Mouse (Mus musculus) adrenal gland, adult 18-20 months (tissue): Measurements from ENCODE around the gene Kif13a. TPM values are rescaled to one million over a fixed set of nuclear protein-coding genes. Genes with fewer than 3 reads are reported as not detected.

Source experiments
- DNase-seq, 2 experiments: peaks; one replicate each; pipeline ENCODE4 v3.0.0; 2021 to 2022; ENCODE audit warnings: low spot score in 2 of 2
- total RNA-seq, 2 experiments: library from RNA; stranded (reverse); gene quantifications; 1 replicate in 1 of 2; 2 replicates in 1 of 2; pipeline ENCODE4 v1.2.3; 2021

The Kif13a gene
- total RNA-seq, 2 experiments from 2014 or later, result 27.1 to 30.5 TPM

DNA sequence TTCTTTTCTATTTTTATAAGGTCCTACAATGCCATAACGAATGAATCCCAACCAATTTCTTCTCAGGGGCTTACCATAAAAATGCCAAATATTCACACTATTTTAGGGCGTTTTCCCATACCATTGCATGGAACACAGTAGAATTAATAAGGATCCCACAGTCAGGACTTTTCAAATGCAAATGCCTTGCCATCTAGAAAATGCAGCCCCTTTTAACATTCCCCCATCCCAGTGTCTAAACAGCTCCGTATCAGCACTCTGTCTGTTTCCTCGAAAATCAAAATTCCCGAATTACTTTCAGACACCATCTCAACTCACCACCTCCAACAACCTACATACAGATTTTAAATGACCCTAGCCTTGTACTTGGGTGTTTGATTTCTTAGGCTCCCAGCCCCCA lies 1.3 kb downstream of the Kif13a start:
- DNase-seq, result no peak

DNA sequence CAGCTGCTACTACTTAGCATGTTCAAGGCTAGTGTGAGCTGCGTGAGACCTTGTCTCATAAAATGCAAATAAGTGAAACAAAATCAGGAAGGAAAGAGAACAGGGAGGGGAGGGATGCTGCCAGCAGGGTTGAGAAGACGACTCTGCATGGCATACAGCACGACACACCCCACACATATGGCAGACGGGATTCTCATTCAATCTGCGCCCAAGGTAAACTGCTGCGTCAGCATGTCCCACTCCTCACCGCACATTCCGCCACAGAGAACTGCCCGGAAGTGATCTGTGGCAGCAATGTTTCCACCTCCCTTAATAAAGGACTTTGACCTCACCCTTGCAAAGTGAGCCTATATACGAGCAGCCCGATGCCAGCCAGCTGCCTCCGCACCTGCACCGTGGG lies 4.0 kb downstream of the Kif13a start:
- no peak for DNase-seq

DNA sequence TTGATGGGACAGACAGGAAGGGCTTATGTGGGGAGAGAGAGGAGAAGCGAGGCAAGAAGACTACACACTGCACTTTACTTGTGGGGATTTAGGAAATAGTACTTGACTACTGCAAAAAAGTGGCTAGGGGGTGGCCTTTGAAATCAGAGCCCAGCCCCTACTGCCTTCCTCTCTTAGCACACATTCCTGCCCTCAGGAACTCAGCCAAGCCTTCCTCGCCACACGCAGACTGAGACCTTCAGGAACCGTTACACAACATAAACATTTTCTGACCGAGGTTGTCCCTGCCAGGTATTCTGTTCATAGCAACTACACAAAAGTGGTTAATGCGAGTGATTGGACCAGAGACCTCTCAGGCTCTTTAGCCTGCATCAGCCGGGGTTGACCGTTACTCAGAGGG lies 8.1 kb downstream of the Kif13a start:
- DNase-seq, result no peak

DNA sequence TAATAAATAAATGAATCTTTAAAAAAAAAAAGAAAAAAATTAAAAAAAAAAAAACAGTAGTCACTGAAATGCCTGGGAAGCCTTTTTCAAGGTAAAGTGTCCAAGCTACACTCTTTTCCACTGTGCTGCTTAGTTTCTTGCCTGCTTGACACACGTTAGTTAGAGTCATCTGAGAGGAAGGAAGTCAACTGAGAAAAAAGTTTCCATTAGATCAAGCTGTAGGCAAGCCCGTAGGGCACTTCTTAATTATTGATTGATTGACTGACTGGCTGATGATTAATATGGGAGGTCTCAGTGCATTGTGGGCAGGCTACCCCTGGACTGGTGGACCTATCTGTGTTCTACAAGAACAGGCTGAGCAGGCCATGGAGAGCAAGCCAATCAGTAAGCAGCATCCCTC lies 9.9 kb downstream of the Kif13a start:
- no peak for DNase-seq

GRCm38 (mm10) chr13:46918509-46918908 lies 11.2 kb downstream of the Kif13a start:
- DNase-seq, result no peak

DNA sequence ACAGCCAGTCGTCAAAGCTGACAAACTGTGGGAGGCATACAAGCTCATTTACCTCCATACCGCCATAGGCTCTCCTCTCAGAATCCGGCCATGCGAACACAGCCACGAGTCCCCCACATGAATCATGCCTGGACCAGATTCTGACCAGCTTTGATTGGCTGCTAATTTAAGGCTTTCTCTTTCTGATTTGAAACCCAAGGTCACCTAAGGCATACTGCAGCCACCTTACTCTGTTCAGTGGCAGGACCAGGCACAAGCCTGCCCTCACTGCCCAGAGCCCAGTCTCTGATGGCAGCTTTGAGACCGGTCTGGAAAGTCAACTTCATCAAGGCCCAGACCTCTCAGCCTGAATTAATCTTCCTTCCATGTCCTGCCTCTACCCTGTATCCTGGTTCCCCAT lies 17.7 kb downstream of the Kif13a start:
- DNase-seq, result no peak

GRCm38 (mm10) chr13:46911018-46911419 lies 18.6 kb downstream of the Kif13a start:
- DNase-seq, result peak; percentile 25 to 37

DNA sequence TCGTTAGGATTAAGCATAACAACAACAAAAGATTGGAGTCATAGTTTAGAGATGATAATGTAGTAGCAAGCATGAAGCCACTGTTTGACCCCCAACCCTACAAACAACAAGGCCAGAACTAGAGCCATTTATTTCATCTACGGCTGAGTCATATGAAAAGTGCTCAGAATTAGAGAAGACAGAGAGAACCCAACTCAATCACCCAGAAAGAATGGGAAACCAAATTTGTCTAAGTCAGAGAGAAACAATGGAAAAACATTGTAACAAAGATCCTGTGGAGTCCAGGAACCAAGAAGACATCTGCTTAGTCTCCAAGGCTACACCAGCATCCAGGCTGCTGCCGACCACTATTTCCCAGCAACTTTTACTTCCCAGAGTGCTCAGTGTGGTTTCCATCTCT lies 19.7 kb downstream of the Kif13a start:
- no peak for DNase-seq

DNA sequence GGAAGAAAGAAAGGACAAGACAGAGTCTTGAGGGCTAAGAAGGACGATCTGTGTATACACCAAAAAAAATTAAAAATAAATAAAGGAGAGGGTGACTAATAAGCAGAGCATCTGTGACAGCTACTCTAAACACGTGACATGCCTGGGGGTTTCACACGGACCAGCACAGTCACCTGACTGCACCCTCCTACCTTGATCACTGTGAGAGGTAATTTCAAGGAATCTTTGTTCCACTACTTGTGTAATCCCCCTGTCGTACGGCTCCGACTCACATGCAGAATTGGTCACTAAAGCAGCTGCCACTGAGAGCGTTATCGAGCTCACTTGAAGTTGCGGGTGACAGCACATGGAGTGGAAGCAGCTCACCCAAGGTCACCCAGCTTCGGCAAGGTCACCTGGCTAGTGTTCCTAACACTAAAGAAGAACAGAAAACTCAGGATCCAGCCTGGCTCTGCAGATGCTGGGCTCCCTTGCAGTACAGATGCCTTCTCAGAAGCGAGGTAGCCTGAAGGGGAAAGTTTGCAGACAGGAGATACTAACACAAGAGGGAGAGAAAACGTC lies 20.6 kb downstream of the Kif13a start:
- no peak for DNase-seq

DNA sequence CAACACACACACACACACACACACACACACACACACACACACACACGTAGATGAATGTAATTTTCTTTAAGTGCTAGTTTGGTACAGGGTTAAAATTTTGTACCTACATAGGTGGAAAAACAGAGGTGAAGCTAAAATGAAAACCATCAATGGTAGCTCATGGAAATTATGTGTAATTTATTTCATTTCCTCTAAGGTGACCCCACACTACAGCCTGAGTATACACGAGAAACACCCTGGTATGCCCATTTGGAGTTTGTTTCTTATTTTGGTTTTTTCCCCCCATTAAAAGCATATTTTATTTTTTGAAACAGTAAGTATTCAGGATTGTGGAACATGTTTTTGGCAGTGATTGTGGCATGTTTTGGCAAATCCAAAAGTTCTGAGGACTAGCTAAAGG lies 21.3 kb downstream of the Kif13a start:
- no peak for DNase-seq

GRCm38 (mm10) chr13:46907861-46908260 lies 21.8 kb downstream of the Kif13a start:
- no peak for DNase-seq

DNA sequence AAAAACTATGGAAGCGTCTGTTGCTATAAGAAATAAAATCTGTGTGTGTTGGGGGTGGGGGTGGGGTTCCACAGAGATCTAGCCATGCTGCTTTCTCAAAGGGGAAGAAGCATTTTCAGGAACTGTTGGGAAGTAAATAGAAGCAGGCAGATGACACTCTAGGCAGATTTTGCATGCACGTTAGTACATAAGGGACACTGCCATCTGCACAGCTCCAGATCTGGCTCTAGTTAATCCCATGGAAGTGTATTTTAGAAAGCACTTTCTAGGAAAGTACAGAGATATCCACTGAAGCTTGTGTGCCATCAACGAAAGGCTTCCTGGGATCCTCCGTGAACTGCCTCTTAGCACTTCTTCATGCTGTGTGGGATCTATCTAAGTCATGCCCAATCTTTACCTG lies 22.6 kb downstream of the Kif13a start:
- no peak for DNase-seq

DNA sequence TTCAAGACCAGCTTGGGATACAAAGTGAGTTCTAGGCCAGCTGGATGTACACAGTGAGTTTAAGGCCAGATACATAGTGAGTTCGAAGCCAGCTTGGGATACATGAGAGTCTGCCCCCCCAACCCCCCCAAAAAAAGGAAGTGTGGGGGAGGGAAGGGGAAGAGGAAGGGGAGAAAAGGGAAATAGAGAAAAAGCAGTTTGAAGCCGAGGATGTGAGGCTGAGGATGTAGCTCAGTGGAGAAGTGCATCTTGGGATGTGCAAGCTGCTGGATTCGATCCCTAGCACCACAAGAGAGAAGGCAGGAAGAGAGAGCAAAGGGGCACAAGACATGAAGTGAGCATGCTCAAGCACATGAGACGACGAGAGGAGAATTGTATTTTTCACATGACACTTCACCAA lies 23.7 kb downstream of the Kif13a start:
- no peak for DNase-seq

GRCm38 (mm10) chr13:46904982-46905621 lies 24.6 kb downstream of the Kif13a start:
- DNase-seq, result no peak

DNA sequence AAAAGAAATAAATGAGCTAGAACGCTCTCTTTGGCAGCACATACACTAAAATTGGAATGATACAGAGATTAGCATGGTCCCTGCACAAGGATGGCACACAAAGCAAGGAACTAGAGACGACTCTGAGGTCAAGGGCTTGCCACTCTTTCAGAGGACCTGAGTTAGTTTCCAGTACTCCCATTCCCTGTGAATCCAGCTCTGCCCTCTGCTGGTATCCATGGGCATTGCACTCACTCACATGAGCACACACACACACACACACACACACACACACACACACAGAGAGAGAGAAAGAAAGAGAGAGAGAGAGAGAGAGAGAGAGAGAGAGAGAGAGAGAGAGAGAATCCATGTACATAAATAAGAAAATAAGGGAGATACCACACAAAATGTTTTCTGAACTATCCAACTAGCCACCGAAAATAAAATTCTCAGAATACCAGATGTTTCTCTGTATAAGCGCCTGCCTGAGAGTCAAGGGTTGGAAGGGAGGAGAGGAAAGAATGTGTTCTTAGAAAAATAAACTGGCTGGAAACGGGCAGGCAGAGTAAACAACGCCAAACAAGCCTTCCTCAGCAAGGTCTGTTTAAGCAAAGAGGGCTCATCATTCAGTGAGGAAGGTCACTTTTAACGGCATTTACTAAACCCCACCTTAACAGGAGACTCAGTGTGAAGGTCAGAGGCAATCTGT lies 27.0 kb downstream of the Kif13a start:
- no peak for DNase-seq

GRCm38 (mm10) chr13:46900870-46901555 lies 28.7 kb downstream of the Kif13a start:
- no peak for DNase-seq

DNA sequence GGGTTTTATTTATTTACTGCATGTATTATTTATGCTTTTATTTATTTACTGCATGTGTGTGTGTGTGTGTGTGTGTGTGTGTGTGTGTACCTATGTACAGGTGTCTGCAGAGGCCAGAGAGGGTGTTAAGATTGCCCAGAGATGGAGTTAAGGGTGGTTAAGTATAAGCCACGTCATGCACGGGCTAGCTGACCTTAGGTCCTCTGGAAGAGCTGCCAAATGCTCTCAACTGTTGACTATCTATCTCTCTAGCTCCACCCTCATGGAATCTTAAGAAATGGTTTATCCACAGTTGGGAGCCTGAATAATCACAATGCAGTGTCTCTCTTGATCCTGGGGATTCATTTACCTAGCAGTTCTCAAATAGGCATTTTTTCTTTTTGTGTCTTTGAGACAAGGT lies 30.8 kb downstream of the Kif13a start:
- no peak for DNase-seq

DNA sequence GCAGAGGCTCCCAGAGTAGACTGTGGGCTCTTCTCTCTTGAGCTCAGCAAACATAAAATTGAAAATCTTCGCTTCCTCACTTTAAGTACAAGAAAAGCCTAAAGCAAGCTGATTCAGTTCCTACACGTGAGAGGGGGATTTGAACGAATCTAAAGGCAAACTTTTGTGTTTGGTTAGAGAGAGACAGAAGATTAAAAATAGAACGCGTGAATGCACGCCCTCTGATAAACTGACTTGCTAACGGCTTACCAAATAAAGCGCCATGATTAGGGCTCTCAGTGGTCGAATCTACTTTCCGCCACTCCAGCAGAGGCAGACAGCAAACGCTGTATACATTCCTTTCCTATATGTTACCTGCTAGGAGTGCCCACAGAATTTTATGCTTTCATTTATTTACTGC lies 31.3 kb downstream of the Kif13a start:
- no peak for DNase-seq

DNA sequence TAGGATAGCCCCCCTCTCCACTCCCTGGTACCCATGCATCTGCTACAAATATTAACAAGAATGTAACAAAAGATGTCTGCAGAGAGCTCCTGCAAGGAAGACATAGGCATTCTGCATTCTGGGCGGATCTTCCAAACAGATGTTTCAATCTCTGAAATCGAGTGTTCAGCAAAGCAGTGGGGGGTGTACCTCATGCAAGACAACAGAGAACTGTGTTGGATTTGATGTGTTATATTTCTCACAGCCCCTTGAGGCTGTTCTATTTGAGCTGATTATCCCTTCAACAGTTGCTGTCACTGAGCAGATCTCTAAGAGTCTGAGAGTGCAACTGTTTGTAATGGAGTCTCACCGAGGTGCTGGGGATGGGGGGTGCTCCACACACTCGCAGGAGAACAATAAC lies 37.3 kb downstream of the Kif13a start:
- DNase-seq, result no peak

DNA sequence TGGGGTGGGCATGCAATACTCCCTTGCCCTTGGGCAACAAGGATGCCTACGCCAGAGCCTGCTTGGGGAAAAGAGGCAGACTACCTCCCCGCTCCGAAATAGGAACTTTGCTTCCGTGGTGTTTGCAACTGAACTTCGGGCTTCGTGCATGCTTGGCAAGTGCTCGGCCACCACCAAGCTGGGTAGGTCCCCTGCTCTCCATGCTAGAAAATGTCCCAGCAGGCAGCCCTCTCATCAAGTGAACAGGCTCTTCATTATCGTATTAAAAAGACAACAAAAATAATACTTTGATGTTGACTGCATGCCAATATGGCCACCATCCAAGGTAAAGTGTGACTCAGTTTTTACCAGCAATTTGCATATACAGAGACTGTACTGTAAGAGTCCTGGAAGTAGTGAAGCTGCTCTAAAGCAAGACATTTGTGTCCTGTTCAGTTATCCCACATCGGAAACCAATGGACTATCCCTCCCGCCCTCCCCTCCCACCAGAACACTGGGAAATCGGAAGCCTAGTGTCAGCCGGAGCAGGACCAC lies 41.5 kb downstream of the Kif13a start:
- DNase-seq, result peak in 1 of 2 experiments; percentile 52

- no peak for DNase-seq
Measured at GRCm38 (mm10) chr13:46886497-46887261, 43.0 kb downstream of the Kif13a start.
